Mouse (Mus musculus) hindbrain, embryonic 13.5 days (tissue): ENCODE data around the gene Prune2. TPM values are rescaled to one million over a fixed set of nuclear protein-coding genes. Genes with fewer than 3 reads are reported as not detected.

ENCODE experiments used
- ATAC-seq: fragments of 200-750 bp; cut with Nextera tagmentation; 2 replicates; pipeline ENCODE4 v1.8.0; 2017; ENCODE audit warnings: moderate TSS enrichment; ENCODE audit not compliant: low FRiP score
- H3K27ac ChIP-seq: fragments of 300-500 bp; sonication (generic); 2 replicates; pipeline ENCODE4 v1.5.1; 2015; ENCODE audit warnings: inconsistent platforms, mild to moderate bottlenecking, moderate library complexity
- H3K27me3 ChIP-seq: fragments of 300-500 bp; sonication (generic); 2 replicates; pipeline ENCODE4 v1.6.1; 2015; ENCODE audit warnings: mild to moderate bottlenecking, inconsistent platforms
- H3K36me3 ChIP-seq: fragments of 300-500 bp; sonication (generic); 2 replicates; pipeline ENCODE4 v1.6.1; 2015; ENCODE audit warnings: mild to moderate bottlenecking, inconsistent platforms
- H3K4me1 ChIP-seq: fragments of 300-500 bp; sonication (generic); replicated peaks from 2 replicates; pipeline ENCODE4 v1.6.1; 2015; ENCODE audit warnings: inconsistent platforms
- H3K4me2 ChIP-seq: fragments of 300-500 bp; sonication (generic); 2 replicates; pipeline ENCODE4 v1.6.1; 2015; ENCODE audit warnings: inconsistent platforms, mild to moderate bottlenecking, moderate library complexity
- H3K4me3 ChIP-seq: fragments of 300-500 bp; sonication (generic); 2 replicates; pipeline ENCODE4 v1.5.1; 2015; ENCODE audit warnings: mild to moderate bottlenecking, inconsistent platforms
- H3K9ac ChIP-seq: fragments of 300-500 bp; sonication (generic); 2 replicates; pipeline ENCODE4 v1.6.1; 2015; ENCODE audit warnings: mild to moderate bottlenecking, inconsistent platforms
- H3K9me3 ChIP-seq: fragments of 300-500 bp; sonication (generic); 2 replicates; pipeline ENCODE4 v1.6.1; 2016; ENCODE audit warnings: inconsistent platforms
- WGBS: fragments of 180-500 bp; shearing (Covaris S2); methylation state at CpG from one replicate; pipeline ENCODE4 v1.1.7; 2015; 5-methylcytosine and 5-hydroxymethylcytosine counted together
- polyA plus RNA-seq: library from polyadenylated mRNA; unstranded; fragments of >200 nt; fragmentation: Nextera tagmentation; extraction: Ambion mirVana; gene quantifications from 2 replicates; pipeline ENCODE4 v1.2.1, GENCODE M21; 2015

The Prune2 gene
- polyA plus RNA-seq: 5.5 and 6.2 TPM in 2 replicates

- Histone ChIP-seq H3K4me1 (peaks cover 16% of the 10 kb centered on the region), H3K9ac (peak within 1 kb of the TSS; percentile 68), H3K9me3 (no peaks in the 10 kb centered on the region), H3K27me3 (peaks cover 55% of the 10 kb centered on the region), H3K4me3 (peak within 1 kb of the TSS; percentile 48), H3K36me3 (no peaks in the 10 kb centered on the region), H3K27ac (peak within 1 kb of the TSS; percentile 3; the same call in 1 of the 2 replicates), H3K4me2 (peak within 1 kb of the TSS; percentile 93)
- WGBS: 1% methylated on average over 36 of the region's 36 CpGs
- ATAC-seq: peak; percentile 94
These were observed at the start of gene Prune2 for GRCm38 (mm10) chr19:16955613-16956271. Prune2 (plus strand) TSS chr19:16956118.

GRCm38 (mm10) chr19:16911507-16911906 is 44.4 kb upstream of the Prune2 start:
- Histone ChIP-seq H3K4me2 (no peak overlapping the region), H3K27ac (no peak overlapping the region), H3K36me3 (no peaks in the 10 kb centered on the region), H3K9me3 (no peaks in the 10 kb centered on the region), H3K9ac (no peak overlapping the region), H3K4me1 (no peaks in the 10 kb centered on the region), H3K4me3 (no peak overlapping the region), H3K27me3 (no peaks in the 10 kb centered on the region)
- no peak for ATAC-seq
- 64% methylated on average over 5 of the region's 5 CpGs for WGBS

- Histone ChIP-seq H3K9me3 (no peaks in the 10 kb centered on the region), H3K36me3 (no peaks in the 10 kb centered on the region), H3K9ac (no peak overlapping the region), H3K27ac (no peak overlapping the region), H3K27me3 (no peaks in the 10 kb centered on the region), H3K4me3 (no peak overlapping the region), H3K4me2 (no peak overlapping the region), H3K4me1 (no peaks in the 10 kb centered on the region)
- ATAC-seq: no peak
- 82% methylated on average over 4 of the region's 4 CpGs for WGBS
These were observed 31.4 kb upstream of the Prune2 start for GRCm38 (mm10) chr19:16924516-16924915.

- no peaks in the 10 kb centered on the region for H3K27me3 ChIP-seq
- WGBS: 86% methylated on average over 8 of the region's 8 CpGs
- no peaks in the 10 kb centered on the region for H3K4me1 ChIP-seq
- H3K4me3 ChIP-seq: no peak overlapping the region
- no peaks in the 10 kb centered on the region for H3K9me3 ChIP-seq
- H3K27ac ChIP-seq: no peak overlapping the region
- H3K9ac ChIP-seq: no peak overlapping the region
- ATAC-seq: no peak
- no peak overlapping the region for H3K4me2 ChIP-seq
- H3K36me3 ChIP-seq: no peaks in the 10 kb centered on the region
These were observed 21.3 kb upstream of the Prune2 start for GRCm38 (mm10) chr19:16934664-16935063.

- no peak for ATAC-seq
- H3K4me1 ChIP-seq: no peaks in the 10 kb centered on the region
- no peaks in the 10 kb centered on the region for H3K9me3 ChIP-seq
- no peak overlapping the region for H3K9ac ChIP-seq
- no peaks in the 10 kb centered on the region for H3K36me3 ChIP-seq
- peaks cover 16% of the 10 kb centered on the region for H3K27me3 ChIP-seq
- WGBS: 95% methylated on average over 2 of the region's 2 CpGs
- H3K4me2 ChIP-seq: no peak overlapping the region
- H3K27ac ChIP-seq: no peak overlapping the region
- no peak overlapping the region for H3K4me3 ChIP-seq
These were observed 7.1 kb upstream of the Prune2 start for GRCm38 (mm10) chr19:16948794-16949313.

- Histone ChIP-seq H3K9me3 (no peaks in the 10 kb centered on the region), H3K9ac (no peak overlapping the region), H3K36me3 (no peaks in the 10 kb centered on the region), H3K4me2 (no peak overlapping the region), H3K27ac (no peak overlapping the region), H3K27me3 (peaks cover 21% of the 10 kb centered on the region), H3K4me1 (no peaks in the 10 kb centered on the region), H3K4me3 (no peak overlapping the region)
- WGBS: 92% methylated on average over 2 of the region's 2 CpGs
- no peak for ATAC-seq
These were observed 6.6 kb upstream of the Prune2 start for GRCm38 (mm10) chr19:16949341-16949740.

- Histone ChIP-seq H3K4me2 (no peak overlapping the region), H3K36me3 (no peaks in the 10 kb centered on the region), H3K9ac (no peak overlapping the region), H3K4me3 (no peak overlapping the region), H3K27me3 (peaks cover 27% of the 10 kb centered on the region), H3K27ac (no peak overlapping the region), H3K4me1 (no peaks in the 10 kb centered on the region), H3K9me3 (no peaks in the 10 kb centered on the region)
- ATAC-seq: no peak
- 55% methylated on average over 9 of the region's 9 CpGs for WGBS
These were observed 5.9 kb upstream of the Prune2 start for GRCm38 (mm10) chr19:16950051-16950450.

GRCm38 (mm10) chr19:16950664-16951363 is 5.1 kb upstream of the Prune2 start:
- no peak for ATAC-seq
- Histone ChIP-seq H3K4me1 (peaks cover 7% of the 10 kb centered on the region), H3K27ac (no peak overlapping the region), H3K4me3 (no peak overlapping the region), H3K4me2 (no peak overlapping the region), H3K9me3 (no peaks in the 10 kb centered on the region), H3K27me3 (peaks cover 35% of the 10 kb centered on the region), H3K36me3 (no peaks in the 10 kb centered on the region), H3K9ac (no peak overlapping the region)
- WGBS: 84% methylated on average over 8 of the region's 8 CpGs

GRCm38 (mm10) chr19:16954736-16955135 is 1.2 kb upstream of the Prune2 start:
- no peak for ATAC-seq
- H3K4me3 ChIP-seq: no peak overlapping the region
- WGBS: 68% methylated on average over 6 of the region's 6 CpGs

GRCm38 (mm10) chr19:16955231-16955612 is 696 bp upstream of the Prune2 start:
- Histone ChIP-seq H3K4me2 (peak overlapping the region; percentile 93), H3K27me3 (peaks cover 55% of the 10 kb centered on the region), H3K27ac (0 out of 2 replicates have a peak overlapping the region, but pooled peaks have one; percentile 3), H3K9me3 (no peaks in the 10 kb centered on the region), H3K36me3 (no peaks in the 10 kb centered on the region), H3K9ac (peak overlapping the region; percentile 68; the same call in 1 of the 2 replicates), H3K4me3 (peak overlapping the region; percentile 48), H3K4me1 (peaks cover 16% of the 10 kb centered on the region)
- WGBS: 58% methylated on average over 9 of the region's 9 CpGs
- ATAC-seq: no peak; the same call in 1 of the 2 replicates

More at GRCm38 (mm10) chr19:16954736-16955135, 1.2 kb upstream of the Prune2 start:
- H3K4me2 ChIP-seq: no peak overlapping the region
- peaks cover 55% of the 10 kb centered on the region for H3K27me3 ChIP-seq
- peaks cover 16% of the 10 kb centered on the region for H3K4me1 ChIP-seq
- no peaks in the 10 kb centered on the region for H3K36me3 ChIP-seq
- H3K9me3 ChIP-seq: no peaks in the 10 kb centered on the region
- H3K9ac ChIP-seq: no peak overlapping the region
- H3K27ac ChIP-seq: no peak overlapping the region

GRCm38 (mm10) chr19:16956319-16956718 is 401 bp downstream of the Prune2 start:
- Histone ChIP-seq H3K9me3 (no peaks in the 10 kb centered on the region), H3K27ac (no peak overlapping the region), H3K4me1 (peaks cover 16% of the 10 kb centered on the region), H3K9ac (peak overlapping the region; percentile 68), H3K4me2 (peak overlapping the region; percentile 93), H3K36me3 (no peaks in the 10 kb centered on the region), H3K4me3 (peak overlapping the region; percentile 48), H3K27me3 (peaks cover 54% of the 10 kb centered on the region)
- 4% methylated on average over 7 of the region's 7 CpGs for WGBS
- ATAC-seq: peak; percentile 40

- H3K9ac ChIP-seq: no peak overlapping the region
- no peak for ATAC-seq
- no peak overlapping the region for H3K4me2 ChIP-seq
- no peaks in the 10 kb centered on the region for H3K36me3 ChIP-seq
- no peak overlapping the region for H3K4me3 ChIP-seq
- no peak overlapping the region for H3K27ac ChIP-seq
- 89% methylated on average over 4 of the region's 4 CpGs for WGBS
- peaks cover 37% of the 10 kb centered on the region for H3K27me3 ChIP-seq
- peaks cover 16% of the 10 kb centered on the region for H3K4me1 ChIP-seq
- no peaks in the 10 kb centered on the region for H3K9me3 ChIP-seq
These were observed 3.1 kb downstream of the Prune2 start for GRCm38 (mm10) chr19:16959051-16959450.
